Mouse (Mus musculus) testis, adult 2 months (tissue): ENCODE measurements around the gene Gm13124.

Source experiments
- CTCF ChIP-seq: fragments of 200-500 bp; IDR thresholded peaks from 2 replicates; pipeline ENCODE4 v1.5.1; 2012; ENCODE audit warnings: low read depth, mild to moderate bottlenecking, inconsistent platforms, low read length, moderate library complexity; ENCODE audit not compliant: control insufficient read depth, insufficient read depth, insufficient replicate concordance
- POLR2A ChIP-seq: fragments of 200-500 bp; IDR thresholded peaks from 2 replicates; pipeline ENCODE4 v1.6.1; 2012; ENCODE audit warnings: low read depth, mild to moderate bottlenecking, inconsistent platforms, low read length, moderate library complexity; ENCODE audit not compliant: control insufficient read depth

DNA sequence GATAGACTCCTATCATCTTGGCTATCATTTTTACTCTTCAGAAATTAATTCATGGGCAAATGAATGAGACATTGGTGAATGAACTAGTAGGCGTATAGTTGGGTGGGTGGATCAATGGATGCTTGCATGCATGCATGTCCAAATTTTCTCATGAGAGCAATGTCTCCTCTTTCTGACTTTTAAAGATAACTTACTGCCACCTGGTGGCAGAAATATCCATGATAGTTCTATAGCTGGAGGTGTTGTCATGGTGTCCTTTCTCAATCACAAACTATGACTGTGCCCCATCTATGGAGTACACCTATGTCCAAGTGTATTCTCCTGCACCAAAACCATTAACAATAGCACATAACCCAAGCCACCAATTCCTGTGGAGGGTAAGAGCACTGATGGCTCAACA is 58.4 kb downstream of the Gm13124 start:
- no peak for TF ChIP-seq POLR2A
- no peak for TF ChIP-seq CTCF
